Mouse (Mus musculus) lung, postnatal 0 days (tissue): ENCODE measurements around the gene Gpc6.

ENCODE experiments used
- CTCF ChIP-seq: IDR thresholded peaks from 2 replicates; pipeline ENCODE4 v1.5.1; 2016; ENCODE audit warnings: antibody characterized with exemption, mild to moderate bottlenecking
- EP300 ChIP-seq: IDR thresholded peaks from 2 replicates; pipeline ENCODE4 v1.6.1; 2016; ENCODE audit warnings: antibody characterized with exemption, mild to moderate bottlenecking, control low read depth

GRCm38 (mm10) chr14:117487161-117487754, 562.1 kb downstream of the Gpc6 start:
- no peak for TF ChIP-seq CTCF
- no peak for TF ChIP-seq EP300
